Mouse (Mus musculus) intestine, embryonic 15.5 days (tissue): Measurements from ENCODE around the gene Serpind1. TPM values are rescaled to one million over a fixed set of nuclear protein-coding genes. Genes with fewer than 3 reads are reported as not detected.

ENCODE experiments used
- ATAC-seq: fragments of 200-750 bp; cut with Nextera tagmentation; 2 replicates; pipeline ENCODE4 v1.8.0; 2017; ENCODE audit warnings: moderate TSS enrichment, moderate library complexity
- H3K27ac ChIP-seq: fragments of 300-500 bp; sonication (generic); 2 replicates; pipeline ENCODE4 v1.5.1; 2015; ENCODE audit warnings: mild to moderate bottlenecking, inconsistent platforms
- H3K27me3 ChIP-seq: fragments of 300-500 bp; sonication (generic); replicated peaks from 2 replicates; pipeline ENCODE4 v1.6.1; 2015; ENCODE audit warnings: inconsistent platforms
- H3K36me3 ChIP-seq: fragments of 300-500 bp; sonication (generic); 2 replicates; pipeline ENCODE4 v1.6.1; 2015; ENCODE audit warnings: inconsistent platforms
- H3K4me1 ChIP-seq: fragments of 300-500 bp; sonication (generic); replicated peaks from 2 replicates; pipeline ENCODE4 v1.6.1; 2015; ENCODE audit warnings: inconsistent platforms
- H3K4me2 ChIP-seq: fragments of 300-500 bp; sonication (generic); replicated peaks from 2 replicates; pipeline ENCODE4 v1.6.1; 2015; ENCODE audit warnings: mild to moderate bottlenecking, inconsistent platforms
- H3K4me3 ChIP-seq: fragments of 300-500 bp; sonication (generic); replicated peaks from 2 replicates; pipeline ENCODE4 v1.5.1; 2015; ENCODE audit warnings: inconsistent platforms
- H3K9ac ChIP-seq: fragments of 300-500 bp; sonication (generic); 2 replicates; pipeline ENCODE4 v1.6.1; 2015; ENCODE audit warnings: inconsistent platforms
- H3K9me3 ChIP-seq: fragments of 300-500 bp; sonication (generic); 2 replicates; pipeline ENCODE4 v1.6.1; 2016; ENCODE audit warnings: inconsistent platforms
- WGBS: fragments of 180-500 bp; shearing (Covaris S2); methylation state at CpG from one replicate; pipeline ENCODE4 v1.1.7; 2015; 5-methylcytosine and 5-hydroxymethylcytosine counted together
- polyA plus RNA-seq: library from polyadenylated mRNA; unstranded; fragments of >200 nt; fragmentation: Nextera tagmentation; extraction: Ambion mirVana; gene quantifications from 2 replicates; pipeline ENCODE4 v1.2.1, GENCODE M21; 2015

Serpind1 gene
- 3.1 and 4.2 TPM in 2 replicates for polyA plus RNA-seq

GRCm38 (mm10) chr16:17331116-17331515, at the start of gene Serpind1:
TSS of gene Serpind1 (plus strand) at chr16:17331371.
- no peak within 1 kb of the TSS for H3K27ac ChIP-seq
- WGBS, result 67% methylated on average over 2 of the region's 2 CpGs
- no peaks in the 10 kb centered on the region for H3K4me1 ChIP-seq
- no peaks in the 10 kb centered on the region for H3K9me3 ChIP-seq
- no peak within 1 kb of the TSS for H3K4me2 ChIP-seq
- H3K27me3 ChIP-seq, result no peaks in the 10 kb centered on the region
- ATAC-seq, result no peak
- H3K9ac ChIP-seq, result no peak within 1 kb of the TSS
- no peaks in the 10 kb centered on the region for H3K36me3 ChIP-seq
- no peak within 1 kb of the TSS for H3K4me3 ChIP-seq

- ATAC-seq, result no peak
- Histone ChIP-seq H3K27ac (no peak overlapping the region), H3K4me1 (peaks cover 1% of the 10 kb centered on the region; the same call in 1 of the 2 replicates), H3K9ac (no peak overlapping the region), H3K9me3 (no peaks in the 10 kb centered on the region), H3K36me3 (peaks cover 16% of the 10 kb centered on the region; the same call in 1 of the 2 replicates), H3K4me2 (no peak overlapping the region), H3K27me3 (peaks cover 5% of the 10 kb centered on the region; the same call in 1 of the 2 replicates), H3K4me3 (no peak overlapping the region)
- WGBS, result 81% methylated on average over 6 of the region's 6 CpGs
Observed at GRCm38 (mm10) chr16:17283151-17283550, 48.0 kb upstream of the Serpind1 start.

GRCm38 (mm10) chr16:17287103-17287502, 44.1 kb upstream of the Serpind1 start:
- H3K27ac ChIP-seq, result no peak overlapping the region
- no peaks in the 10 kb centered on the region for H3K9me3 ChIP-seq
- no peak overlapping the region for H3K9ac ChIP-seq
- 87% methylated on average over 2 of the region's 2 CpGs for WGBS
- H3K4me1 ChIP-seq, result no peaks in the 10 kb centered on the region
- H3K27me3 ChIP-seq, result no peaks in the 10 kb centered on the region
- no peak for ATAC-seq
- H3K4me3 ChIP-seq, result no peak overlapping the region
- H3K36me3 ChIP-seq, result peaks cover 24% of the 10 kb centered on the region; the same call in 1 of the 2 replicates
- H3K4me2 ChIP-seq, result no peak overlapping the region

- H3K9me3 ChIP-seq, result no peaks in the 10 kb centered on the region
- H3K9ac ChIP-seq, result no peak overlapping the region
Observed at GRCm38 (mm10) chr16:17291016-17291415, 40.2 kb upstream of the Serpind1 start.

GRCm38 (mm10) chr16:17292751-17293150, 38.4 kb upstream of the Serpind1 start:
- Histone ChIP-seq H3K4me3 (no peak overlapping the region), H3K27ac (no peak overlapping the region), H3K9ac (no peak overlapping the region), H3K9me3 (no peaks in the 10 kb centered on the region), H3K27me3 (no peaks in the 10 kb centered on the region), H3K4me1 (no peaks in the 10 kb centered on the region), H3K36me3 (peaks cover 33% of the 10 kb centered on the region), H3K4me2 (no peak overlapping the region)
- ATAC-seq, result peak; percentile 31; the same call in 1 of the 2 replicates
- WGBS, result 2% methylated on average over 2 of the region's 2 CpGs

More at GRCm38 (mm10) chr16:17291016-17291415, 40.2 kb upstream of the Serpind1 start:
- WGBS, result 86% methylated on average over 2 of the region's 2 CpGs
- no peak overlapping the region for H3K27ac ChIP-seq
- H3K36me3 ChIP-seq, result peaks cover 19% of the 10 kb centered on the region
- H3K27me3 ChIP-seq, result no peaks in the 10 kb centered on the region
- H3K4me1 ChIP-seq, result no peaks in the 10 kb centered on the region
- ATAC-seq, result no peak
- H3K4me2 ChIP-seq, result no peak overlapping the region
- no peak overlapping the region for H3K4me3 ChIP-seq

- 98% methylated on average over 3 of the region's 3 CpGs for WGBS
- no peak overlapping the region for H3K9ac ChIP-seq
- no peak overlapping the region for H3K4me2 ChIP-seq
- peaks cover 22% of the 10 kb centered on the region for H3K36me3 ChIP-seq
- no peak overlapping the region for H3K4me3 ChIP-seq
- no peak for ATAC-seq
- no peaks in the 10 kb centered on the region for H3K9me3 ChIP-seq
- H3K27ac ChIP-seq, result no peak overlapping the region
- H3K4me1 ChIP-seq, result no peaks in the 10 kb centered on the region
- H3K27me3 ChIP-seq, result no peaks in the 10 kb centered on the region
Observed at GRCm38 (mm10) chr16:17300818-17301217, 30.4 kb upstream of the Serpind1 start.

GRCm38 (mm10) chr16:17303521-17304245, 27.5 kb upstream of the Serpind1 start:
- no peaks in the 10 kb centered on the region for H3K9me3 ChIP-seq
- no peak overlapping the region for H3K9ac ChIP-seq
- ATAC-seq, result no peak
- peaks cover 6% of the 10 kb centered on the region for H3K36me3 ChIP-seq
- no peak overlapping the region for H3K4me3 ChIP-seq
- no peaks in the 10 kb centered on the region for H3K27me3 ChIP-seq
- H3K27ac ChIP-seq, result no peak overlapping the region
- H3K4me2 ChIP-seq, result no peak overlapping the region
- no peaks in the 10 kb centered on the region for H3K4me1 ChIP-seq
- 89% methylated on average over 5 of the region's 5 CpGs for WGBS

GRCm38 (mm10) chr16:17307461-17307860, 23.7 kb upstream of the Serpind1 start:
- H3K4me2 ChIP-seq, result no peak overlapping the region
- H3K9ac ChIP-seq, result no peak overlapping the region
- no peak overlapping the region for H3K27ac ChIP-seq
- H3K4me1 ChIP-seq, result no peaks in the 10 kb centered on the region
- ATAC-seq, result no peak
- 94% methylated on average over 5 of the region's 5 CpGs for WGBS
- H3K36me3 ChIP-seq, result peaks cover 7% of the 10 kb centered on the region
- no peaks in the 10 kb centered on the region for H3K27me3 ChIP-seq
- H3K4me3 ChIP-seq, result no peak overlapping the region
- no peaks in the 10 kb centered on the region for H3K9me3 ChIP-seq

GRCm38 (mm10) chr16:17309036-17309435, 22.1 kb upstream of the Serpind1 start:
- Histone ChIP-seq H3K4me3 (no peak overlapping the region), H3K9me3 (no peaks in the 10 kb centered on the region), H3K4me1 (no peaks in the 10 kb centered on the region), H3K27me3 (no peaks in the 10 kb centered on the region), H3K4me2 (no peak overlapping the region), H3K27ac (no peak overlapping the region), H3K36me3 (peaks cover 7% of the 10 kb centered on the region), H3K9ac (no peak overlapping the region)
- ATAC-seq, result no peak
- 91% methylated on average over 10 of the region's 10 CpGs for WGBS

- Histone ChIP-seq H3K4me2 (no peak overlapping the region), H3K4me3 (no peak overlapping the region), H3K4me1 (no peaks in the 10 kb centered on the region), H3K9ac (no peak overlapping the region), H3K27ac (no peak overlapping the region), H3K27me3 (no peaks in the 10 kb centered on the region), H3K9me3 (no peaks in the 10 kb centered on the region), H3K36me3 (peaks cover 7% of the 10 kb centered on the region)
- WGBS, result 90% methylated on average over 5 of the region's 5 CpGs
- ATAC-seq, result no peak
Observed at GRCm38 (mm10) chr16:17312531-17312930, 18.6 kb upstream of the Serpind1 start.

GRCm38 (mm10) chr16:17316554-17316953, 14.6 kb upstream of the Serpind1 start:
- no peak overlapping the region for H3K4me3 ChIP-seq
- no peaks in the 10 kb centered on the region for H3K4me1 ChIP-seq
- H3K4me2 ChIP-seq, result no peak overlapping the region
- WGBS, result 90% methylated on average over 7 of the region's 7 CpGs
- H3K9ac ChIP-seq, result no peak overlapping the region
- no peak overlapping the region for H3K27ac ChIP-seq
- no peaks in the 10 kb centered on the region for H3K27me3 ChIP-seq
- no peak for ATAC-seq
- H3K36me3 ChIP-seq, result peaks cover 6% of the 10 kb centered on the region
- H3K9me3 ChIP-seq, result no peaks in the 10 kb centered on the region

GRCm38 (mm10) chr16:17321481-17321880, 9.7 kb upstream of the Serpind1 start:
- Histone ChIP-seq H3K9ac (no peak overlapping the region), H3K4me3 (no peak overlapping the region), H3K36me3 (peaks cover 3% of the 10 kb centered on the region), H3K9me3 (no peaks in the 10 kb centered on the region), H3K27me3 (no peaks in the 10 kb centered on the region), H3K4me2 (no peak overlapping the region), H3K4me1 (no peaks in the 10 kb centered on the region), H3K27ac (no peak overlapping the region)
- WGBS, result 44% methylated on average over 5 of the region's 5 CpGs
- ATAC-seq, result no peak

- H3K27me3 ChIP-seq, result no peaks in the 10 kb centered on the region
- no peak overlapping the region for H3K27ac ChIP-seq
- no peaks in the 10 kb centered on the region for H3K36me3 ChIP-seq
- WGBS, result 90% methylated on average over 5 of the region's 5 CpGs
- ATAC-seq, result no peak
- no peak overlapping the region for H3K4me3 ChIP-seq
- no peaks in the 10 kb centered on the region for H3K4me1 ChIP-seq
- no peak overlapping the region for H3K9ac ChIP-seq
- H3K9me3 ChIP-seq, result no peaks in the 10 kb centered on the region
- no peak overlapping the region for H3K4me2 ChIP-seq
Observed at GRCm38 (mm10) chr16:17324745-17325144, 6.4 kb upstream of the Serpind1 start.
